Mouse (Mus musculus): ENCODE data around the gene Gm5475. TPM values are rescaled to one million over a fixed set of nuclear protein-coding genes. Genes with fewer than 3 reads are reported as not detected.

The Gm5475 gene
- polyA plus RNA-seq, 1 experiment from 2014 or later, result 0.12 TPM

DNA sequence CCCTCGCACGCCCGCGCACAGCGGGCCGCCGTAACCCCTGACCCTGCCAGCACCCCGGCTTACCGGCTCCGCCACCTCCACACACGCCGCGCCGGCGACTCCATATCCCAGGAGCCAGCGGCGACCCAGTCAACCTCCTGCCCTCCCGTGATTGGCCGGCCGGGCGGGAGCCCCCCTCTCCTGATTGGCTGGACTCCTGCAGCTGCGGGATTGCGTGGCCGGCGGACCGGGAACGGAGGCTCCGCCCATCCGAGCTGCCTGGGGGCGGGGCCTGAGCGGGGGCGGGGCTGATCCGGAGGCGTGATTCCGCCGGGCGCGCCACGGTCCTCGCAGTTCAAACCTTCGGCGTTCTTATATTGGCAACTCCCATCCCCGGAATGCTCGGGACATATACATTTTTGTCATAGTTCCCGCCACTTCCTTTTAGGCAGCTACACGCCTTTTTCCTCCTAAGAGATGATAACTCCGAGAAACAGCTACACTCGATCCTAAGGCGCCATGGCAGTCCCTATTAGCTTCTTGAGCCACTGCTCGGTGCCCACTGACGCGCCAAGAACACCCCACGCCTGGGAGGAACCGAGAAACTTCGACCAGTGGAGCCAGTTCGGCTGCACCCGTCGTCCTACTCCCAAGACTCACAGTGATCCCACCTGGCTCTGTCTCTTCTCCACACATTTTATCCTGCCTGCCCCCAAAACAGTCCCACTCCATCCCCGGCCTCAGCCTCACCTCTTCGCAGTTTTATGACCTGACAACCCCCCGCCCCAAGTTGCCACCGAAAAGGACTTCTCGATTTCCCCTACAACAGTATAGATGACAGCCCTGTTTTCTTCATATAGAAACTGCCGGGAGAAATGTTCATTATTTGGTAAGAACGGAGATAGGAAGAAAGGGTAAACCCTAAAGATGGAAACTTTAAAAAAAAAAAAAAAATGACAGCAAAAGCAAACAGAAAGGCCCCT, 1.2 kb downstream of the Gm5475 start:
- WGBS, result under 1% methylated on average over 52 of the region's 65 CpGs
- peak overlapping the region; percentile 78 for H3K9ac ChIP-seq (replicated peaks; ENCODE audit: low read depth)
- peak; percentile 98 for ATAC-seq
- peak overlapping the region; percentile 72 for H3K4me3 ChIP-seq (ENCODE audit: low read depth, low read length)
- H3K36me3 ChIP-seq (ENCODE audit: insufficient read depth, low read length), result no peaks in the 10 kb centered on the region
- no peaks in the 10 kb centered on the region for H3K27me3 ChIP-seq (replicated peaks; ENCODE audit: insufficient read depth, low read length)
- no peaks in the 10 kb centered on the region for H3K9me3 ChIP-seq (ENCODE audit: low read length)
- DNase-seq (ENCODE audit: low spot score), result peak; percentile 98
- H3K4me2 ChIP-seq (replicated peaks; ENCODE audit: low read depth, low read length), result peak overlapping the region; percentile 95
- H3K27ac ChIP-seq (ENCODE audit: low read length), result peak overlapping the region; percentile 76
- TF ChIP-seq EP300 (IDR thresholded peaks at IDR 0.05) (no peak; the same call in 1 of the 2 replicates), CTCF (IDR thresholded peaks at IDR 0.05) (no peak)
- peaks cover 10% of the 10 kb centered on the region; the same call in 1 of the 2 replicates for H3K4me1 ChIP-seq (ENCODE audit: insufficient read depth, low read depth, low read length)

DNA sequence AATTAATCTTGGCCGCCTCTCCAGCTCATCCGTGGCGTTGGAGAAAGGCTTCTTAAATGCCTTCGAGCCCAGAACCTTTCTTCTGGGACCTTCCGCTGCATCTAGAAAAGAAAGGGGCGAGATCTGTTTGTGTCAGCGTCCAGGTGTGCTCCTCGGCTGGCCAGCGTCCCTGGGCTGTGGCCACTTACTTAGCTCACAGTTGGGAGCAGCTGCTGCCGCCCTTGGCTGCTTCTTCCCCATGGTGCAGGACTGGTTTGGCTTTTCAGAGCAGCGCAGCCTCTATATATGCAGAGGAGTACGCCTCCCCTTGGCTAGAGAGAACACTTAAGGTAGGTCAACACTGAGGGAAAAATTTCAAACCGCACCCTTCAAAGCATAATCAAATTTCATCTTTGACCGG, 2.0 kb downstream of the Gm5475 start:
- H3K4me3 ChIP-seq (ENCODE audit: low read depth, low read length), result peak overlapping the region; percentile 72
- no peaks in the 10 kb centered on the region for H3K9me3 ChIP-seq (ENCODE audit: low read length)
- peak; percentile 64 for ATAC-seq
- H3K9ac ChIP-seq (replicated peaks; ENCODE audit: low read depth), result 0 out of 2 replicates have a peak overlapping the region, but pooled peaks have one; percentile 16
- peak overlapping the region; percentile 95 for H3K4me2 ChIP-seq (replicated peaks; ENCODE audit: low read depth, low read length)
- H3K27ac ChIP-seq (ENCODE audit: low read length), result peak overlapping the region; percentile 76
- peaks cover 10% of the 10 kb centered on the region; the same call in 1 of the 2 replicates for H3K4me1 ChIP-seq (ENCODE audit: insufficient read depth, low read depth, low read length)
- peak; percentile 83 for DNase-seq (ENCODE audit: low spot score)
- WGBS, result 3% methylated on average over 14 of the region's 14 CpGs
- peak; percentile 31; the same call in 1 of the 2 replicates for TF ChIP-seq CTCF (IDR thresholded peaks at IDR 0.05)
- no peak; the same call in 1 of the 2 replicates for TF ChIP-seq EP300 (IDR thresholded peaks at IDR 0.05)
- H3K27me3 ChIP-seq (replicated peaks; ENCODE audit: insufficient read depth, low read length), result no peaks in the 10 kb centered on the region
- H3K36me3 ChIP-seq (ENCODE audit: insufficient read depth, low read length), result no peaks in the 10 kb centered on the region

DNA sequence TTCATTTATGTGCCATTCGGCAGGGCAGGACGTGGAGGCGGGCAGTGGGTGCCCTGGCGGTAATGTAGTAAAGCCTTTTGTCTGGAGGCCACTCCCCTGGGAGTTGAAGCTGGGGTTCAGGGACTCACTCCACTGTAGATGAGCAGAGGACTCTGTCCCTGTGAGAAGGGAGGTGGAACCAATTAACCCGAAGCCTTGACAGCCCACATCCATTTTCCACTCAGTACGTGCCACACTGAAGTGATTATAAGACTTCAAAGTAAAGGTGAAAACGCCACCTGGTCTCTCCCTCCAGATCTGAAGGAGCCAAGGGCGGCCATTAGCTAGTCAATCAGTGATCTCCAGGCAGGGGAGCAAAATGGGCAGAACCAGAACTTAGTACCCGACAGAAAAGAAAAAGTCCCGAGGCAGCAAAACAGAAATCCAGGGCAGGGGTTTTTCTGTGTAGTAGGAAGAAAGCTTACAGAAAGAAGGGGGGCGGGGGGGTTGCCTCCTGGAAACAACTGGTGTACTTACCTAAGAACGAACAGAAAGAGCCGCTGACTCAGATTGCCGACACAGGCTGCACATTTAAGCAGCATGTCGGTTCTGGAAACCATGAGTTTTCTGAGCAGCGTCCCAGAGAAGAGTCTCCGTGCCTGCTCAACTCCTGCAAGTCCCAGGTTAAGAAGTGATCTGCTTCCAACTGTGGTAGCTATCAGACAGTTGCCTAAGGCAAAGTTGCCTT, 2.6 kb downstream of the Gm5475 start, which contains the start of gene Slc11a2:
Gene Slc11a2, minus strand, starts transcription at position 677 of the 727 bp plus-strand sequence.
- ATAC-seq, result 0 out of 2 replicates have a peak, but pooled peaks have one; percentile 20
- Histone ChIP-seq H3K4me2 (replicated peaks; ENCODE audit: low read depth, low read length) (peak within 1 kb of the TSS; percentile 95), H3K36me3 (ENCODE audit: insufficient read depth, low read length) (no peaks in the 10 kb centered on the region), H3K9ac (replicated peaks; ENCODE audit: low read depth) (0 out of 2 replicates have a peak within 1 kb of the TSS, but pooled peaks have one; percentile 16), H3K4me1 (ENCODE audit: insufficient read depth, low read depth, low read length) (peaks cover 10% of the 10 kb centered on the region; the same call in 1 of the 2 replicates), H3K9me3 (ENCODE audit: low read length) (no peaks in the 10 kb centered on the region), H3K4me3 (ENCODE audit: low read depth, low read length) (peak within 1 kb of the TSS; percentile 72), H3K27me3 (replicated peaks; ENCODE audit: insufficient read depth, low read length) (no peaks in the 10 kb centered on the region), H3K27ac (ENCODE audit: low read length) (peak within 1 kb of the TSS; percentile 76)
- WGBS, result 22% methylated on average over 17 of the region's 17 CpGs
- DNase-seq (ENCODE audit: low spot score), result no peak
- no peak for TF ChIP-seq EP300 (IDR thresholded peaks at IDR 0.05)

DNA sequence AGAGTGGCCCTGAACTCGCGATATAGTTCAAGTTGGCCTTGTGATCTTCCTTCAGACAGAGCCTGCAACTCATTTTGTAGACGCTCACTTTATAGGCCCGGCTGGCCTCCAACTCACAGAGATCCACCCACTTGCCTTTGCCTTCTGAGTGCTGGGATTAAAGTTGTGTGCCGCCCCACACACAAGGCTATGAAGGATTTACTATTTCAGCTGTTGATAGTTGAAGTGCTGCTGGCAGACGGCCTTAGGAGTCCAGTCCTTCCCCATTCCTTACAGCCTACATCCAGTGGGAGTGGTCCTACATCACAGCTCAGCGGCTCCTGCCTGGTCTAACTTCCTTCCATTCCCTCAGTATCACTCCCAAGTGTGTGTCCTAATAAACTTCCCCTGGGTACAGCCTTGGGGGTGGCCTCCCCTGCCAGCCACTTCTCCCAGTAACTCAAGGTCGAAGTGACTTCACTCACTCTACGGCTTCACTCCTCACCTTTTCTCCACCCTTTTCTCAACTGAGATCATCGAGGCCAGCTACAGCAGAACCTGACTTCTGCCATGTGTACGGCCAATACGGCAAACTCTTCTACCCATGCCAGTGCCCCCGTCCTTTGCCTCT, 6.5 kb downstream of the Gm5475 start:
- no peaks in the 10 kb centered on the region for H3K36me3 ChIP-seq (ENCODE audit: insufficient read depth, low read length)

DNA sequence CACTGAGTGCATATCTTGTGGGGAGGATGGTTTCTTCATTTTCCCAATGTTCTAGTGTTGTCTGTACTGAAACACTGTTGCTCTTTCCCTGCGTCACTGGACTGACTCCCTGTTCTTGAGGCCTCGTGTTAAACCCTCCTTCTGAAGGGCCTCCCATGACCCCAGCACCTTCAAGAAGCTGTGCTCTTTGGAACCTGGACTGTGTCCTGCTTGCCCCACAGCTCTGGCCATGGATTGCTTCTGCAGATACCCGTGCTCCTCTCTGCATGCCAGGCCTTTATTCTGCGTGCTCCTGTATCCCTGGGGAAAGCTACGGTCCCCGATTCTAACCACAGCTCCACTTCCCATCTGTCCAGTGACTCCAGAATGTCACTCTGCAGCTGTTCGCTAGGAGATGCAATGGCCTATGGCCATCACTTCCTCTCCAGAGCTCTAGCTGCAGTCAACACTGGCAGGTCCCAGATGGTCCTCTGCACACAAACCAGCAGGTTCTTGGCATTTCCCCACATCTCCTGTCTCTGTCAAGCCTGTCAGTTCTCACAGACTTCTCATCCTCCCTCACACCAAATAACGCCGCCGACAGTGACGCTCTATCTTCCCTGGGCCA, 8.1 kb downstream of the Gm5475 start:
- H3K9ac ChIP-seq (replicated peaks; ENCODE audit: low read depth), result no peak overlapping the region
- H3K27ac ChIP-seq (ENCODE audit: low read length), result no peak overlapping the region
- no peaks in the 10 kb centered on the region for H3K4me1 ChIP-seq (ENCODE audit: insufficient read depth, low read depth, low read length)
- WGBS, result 63% methylated on average over 11 of the region's 11 CpGs
- no peak for TF ChIP-seq CTCF (IDR thresholded peaks at IDR 0.05)
- no peak overlapping the region for H3K4me3 ChIP-seq (ENCODE audit: low read depth, low read length)
- no peaks in the 10 kb centered on the region for H3K9me3 ChIP-seq (ENCODE audit: low read length)
- no peak overlapping the region for H3K4me2 ChIP-seq (replicated peaks; ENCODE audit: low read depth, low read length)
- no peaks in the 10 kb centered on the region for H3K36me3 ChIP-seq (ENCODE audit: insufficient read depth, low read length)
- DNase-seq (ENCODE audit: low spot score) (no peak), ATAC-seq (no peak)
- no peaks in the 10 kb centered on the region for H3K27me3 ChIP-seq (replicated peaks; ENCODE audit: insufficient read depth, low read length)

More for the DNA sequence above, 6.5 kb downstream of the Gm5475 start:
- no peak overlapping the region for H3K4me2 ChIP-seq (replicated peaks; ENCODE audit: low read depth, low read length)
- H3K9me3 ChIP-seq (ENCODE audit: low read length), result no peaks in the 10 kb centered on the region
- no peak overlapping the region for H3K4me3 ChIP-seq (ENCODE audit: low read depth, low read length)
- no peaks in the 10 kb centered on the region for H3K27me3 ChIP-seq (replicated peaks; ENCODE audit: insufficient read depth, low read length)
- ATAC-seq, result peak; percentile 55
- H3K4me1 ChIP-seq (ENCODE audit: insufficient read depth, low read depth, low read length), result peaks cover 1% of the 10 kb centered on the region; the same call in 1 of the 2 replicates
- no peak overlapping the region for H3K27ac ChIP-seq (ENCODE audit: low read length)
- peak; percentile 68 for DNase-seq (ENCODE audit: low spot score)
- H3K9ac ChIP-seq (replicated peaks; ENCODE audit: low read depth), result no peak overlapping the region
- WGBS, result 65% methylated on average over 13 of the region's 13 CpGs
- no peak for TF ChIP-seq CTCF (IDR thresholded peaks at IDR 0.05)
- no peak for TF ChIP-seq EP300 (IDR thresholded peaks at IDR 0.05)

Measured in lung, postnatal 0 days (tissue).